Mouse (Mus musculus): ENCODE measurements around the gene Vmn1r138.
"Not testable (repeated sequence)": the region's sequence is repeated elsewhere in the genome, so short reads cannot be mapped to it uniquely, and the experiment has no call there.

The Vmn1r138 gene

DNA sequence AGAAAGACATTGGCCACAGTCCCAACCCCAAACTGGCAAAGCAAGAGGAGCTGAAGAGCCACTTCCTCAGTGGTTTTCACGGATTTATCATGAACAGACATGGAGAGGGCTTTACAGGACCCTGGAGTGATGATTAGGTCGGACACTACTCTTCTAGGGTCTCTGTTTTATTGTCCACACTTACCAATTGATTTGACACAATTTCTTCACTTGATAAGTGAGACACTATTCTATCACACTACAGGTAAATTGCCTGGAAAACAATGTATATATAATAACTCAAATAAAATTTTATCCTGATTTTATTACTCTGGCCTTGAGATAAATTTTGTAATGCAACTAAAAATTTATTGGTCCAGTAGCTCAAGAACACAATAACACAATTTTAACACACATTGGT is at the start of gene Vmn1r138:
Gene Vmn1r138 (minus strand): TSS at position 101 of the 400 bp plus-strand sequence.
- DNase-seq (ENCODE audit: low spot score in 2 of 2): not testable (repeated sequence)

DNA sequence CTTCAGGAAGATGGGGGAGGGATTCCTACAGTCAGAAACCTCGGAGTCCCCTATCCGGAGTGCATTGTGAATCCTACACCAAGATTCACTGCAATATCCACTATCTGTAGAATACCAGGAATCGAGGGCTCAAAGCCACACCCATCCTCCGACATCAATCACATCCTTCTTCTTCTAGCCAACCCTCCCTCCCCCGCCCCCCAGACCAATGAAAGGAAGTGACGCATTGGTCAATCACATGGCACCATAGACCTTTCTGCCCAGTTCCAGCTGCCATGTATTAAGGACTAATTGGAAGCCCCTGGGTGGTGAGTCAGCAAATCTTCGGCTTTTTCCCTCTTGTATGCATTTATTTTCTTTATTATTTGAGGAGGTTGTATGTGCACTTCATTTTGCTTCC is 40.1 kb upstream of the Vmn1r138 start, which contains the start of gene Vmn1r139:
Gene Vmn1r139 (plus strand): TSS at position 301 of the 400 bp plus-strand sequence.
- not testable (repeated sequence) for DNase-seq (ENCODE audit: low spot score in 2 of 2)

DNA sequence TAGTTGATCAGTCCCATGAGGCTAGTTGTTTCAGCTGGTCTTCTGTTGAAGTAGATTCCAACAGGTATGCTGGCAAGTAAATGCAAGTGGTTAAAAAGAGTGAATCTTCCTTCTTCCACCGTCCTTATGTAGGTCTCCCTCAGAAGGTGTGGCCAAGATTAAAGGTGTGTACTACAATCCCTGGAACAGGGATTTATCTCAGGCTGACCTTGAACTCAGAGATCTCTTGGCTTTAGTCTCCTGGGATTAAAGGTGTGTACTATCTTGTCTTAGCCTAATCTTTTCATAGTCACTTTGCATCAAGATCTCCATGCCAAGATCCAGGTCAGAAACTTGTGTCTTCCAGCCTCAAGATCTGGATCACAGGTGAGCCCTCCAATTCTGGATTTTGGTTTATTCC is 27.5 kb upstream of the Vmn1r138 start, which contains the start of gene Gm6176:
Gene Gm6176 (minus strand): TSS at position 101 of the 400 bp plus-strand sequence.
- not testable (repeated sequence) for DNase-seq (ENCODE audit: low spot score in 2 of 2)

DNA sequence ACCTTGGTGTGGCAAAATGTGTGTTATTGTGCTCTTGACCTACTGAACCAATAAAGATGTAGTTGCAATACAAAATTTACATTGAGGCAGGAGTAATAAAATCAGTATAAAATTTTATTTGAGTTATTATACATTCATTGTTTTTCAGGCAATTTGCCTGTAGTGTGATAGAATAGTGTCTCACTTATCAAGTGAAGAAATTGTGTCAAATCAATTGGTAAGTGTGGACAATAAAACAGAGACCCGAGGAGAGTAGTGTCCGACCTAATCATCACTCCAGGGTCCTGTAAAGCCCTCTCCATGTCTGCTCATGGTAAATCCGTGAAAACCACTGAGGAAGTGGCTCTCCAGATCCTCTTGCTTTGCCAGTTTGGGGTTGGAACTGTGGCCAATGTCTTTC is 34.4 kb downstream of the Vmn1r138 start, which contains the start of gene Vmn1r137:
Gene Vmn1r137 (plus strand): TSS at position 301 of the 400 bp plus-strand sequence.
- not testable (repeated sequence) for DNase-seq (ENCODE audit: low spot score in 2 of 2)

Measured in frontal cortex, postnatal 14 days (tissue).